Mouse (Mus musculus) testis, postnatal 14 days (tissue): Measurements from ENCODE around the gene Gnl3.

Experiments
- DNase-seq: peaks from one replicate; pipeline ENCODE4 v3.0.0; 2021; ENCODE audit warnings: low spot score

Gene Gnl3

DNA sequence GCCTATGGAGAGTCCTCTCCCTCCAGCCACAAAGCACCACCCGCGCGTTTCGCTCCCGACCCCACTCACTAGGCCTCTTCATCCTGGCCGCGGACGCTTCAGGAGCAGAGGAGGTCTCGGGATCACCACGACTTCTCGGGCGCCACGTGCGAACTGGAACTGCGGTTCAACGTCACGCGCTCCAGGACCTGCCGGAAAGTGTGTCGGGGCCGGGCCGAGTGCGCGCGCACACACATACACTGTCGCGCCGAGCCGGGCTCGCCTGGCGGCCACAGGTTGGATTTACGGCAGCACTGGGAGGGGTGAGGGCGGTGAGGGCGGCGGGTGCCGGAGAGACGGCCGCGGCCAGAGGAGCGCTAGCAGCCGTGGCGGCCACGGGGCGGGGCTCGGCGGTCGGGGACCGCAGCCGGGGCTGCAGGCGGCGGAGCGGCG lies at the start of gene Gnl3, which contains the start of gene Pbrm1:
Gene Gnl3, minus strand, starts transcription at position 293 of the 432 bp plus-strand sequence.
Gene Pbrm1, plus strand, starts transcription at position 279 of the 432 bp plus-strand sequence.
- DNase-seq = peak; percentile 99

DNA sequence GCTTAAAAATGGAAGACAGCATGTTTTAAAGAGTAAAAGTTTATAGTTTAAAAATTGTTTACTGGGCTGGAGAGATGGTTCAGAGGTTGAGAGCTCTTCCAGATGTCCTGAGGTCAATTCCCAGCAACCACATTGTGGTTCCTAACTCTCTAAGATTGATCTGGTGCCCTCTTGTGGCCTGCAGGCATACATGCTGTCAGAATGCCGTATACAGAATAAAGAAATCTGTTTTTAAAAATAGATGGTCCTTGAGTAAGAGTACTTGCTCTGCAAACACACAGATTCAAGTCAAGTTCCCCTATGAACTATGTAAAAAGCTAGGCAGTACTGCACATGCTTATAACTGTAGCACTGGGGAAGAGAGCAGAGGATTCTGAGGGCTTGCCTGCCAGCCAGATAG lies 43.3 kb upstream of the Gnl3 start:
- no peak for DNase-seq

DNA sequence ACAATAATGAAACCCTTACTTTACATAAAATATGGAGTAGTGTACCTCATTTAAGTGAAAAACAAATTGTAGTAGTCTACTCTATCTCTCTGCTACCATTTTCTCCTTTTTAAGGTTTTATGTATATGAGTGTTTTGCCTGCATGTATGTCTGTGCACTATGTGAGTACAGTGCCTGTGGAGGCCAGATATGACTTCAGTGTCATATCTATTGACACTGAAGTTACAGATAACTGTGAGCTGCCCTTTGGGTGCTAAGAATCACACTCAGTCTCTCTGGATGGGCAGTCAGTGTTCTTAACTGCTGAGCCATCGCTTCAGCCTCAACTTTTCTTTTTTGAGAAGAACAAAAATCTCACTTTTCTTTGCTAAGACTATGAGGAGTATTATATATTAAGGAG lies 26.9 kb upstream of the Gnl3 start:
- DNase-seq = no peak

DNA sequence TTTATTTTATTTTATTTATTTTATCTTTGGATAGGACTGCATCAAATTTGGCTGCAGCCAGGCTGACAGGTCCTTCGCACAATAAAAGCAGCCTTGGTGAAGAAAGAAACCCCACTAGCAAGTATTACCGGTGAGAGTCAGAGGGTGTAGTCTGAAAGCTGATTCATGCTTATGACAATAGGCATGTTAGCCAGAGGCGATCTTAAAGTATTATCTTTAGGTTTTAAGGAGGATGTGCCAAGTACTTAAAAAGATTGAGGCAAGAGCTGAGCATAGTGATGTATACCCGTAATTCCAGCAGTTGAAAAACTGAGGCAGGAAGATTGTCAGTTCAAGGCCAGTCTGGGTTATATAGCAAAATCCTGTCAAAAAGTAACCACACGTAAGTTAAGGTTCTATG lies 26.3 kb upstream of the Gnl3 start:
- DNase-seq = no peak

DNA sequence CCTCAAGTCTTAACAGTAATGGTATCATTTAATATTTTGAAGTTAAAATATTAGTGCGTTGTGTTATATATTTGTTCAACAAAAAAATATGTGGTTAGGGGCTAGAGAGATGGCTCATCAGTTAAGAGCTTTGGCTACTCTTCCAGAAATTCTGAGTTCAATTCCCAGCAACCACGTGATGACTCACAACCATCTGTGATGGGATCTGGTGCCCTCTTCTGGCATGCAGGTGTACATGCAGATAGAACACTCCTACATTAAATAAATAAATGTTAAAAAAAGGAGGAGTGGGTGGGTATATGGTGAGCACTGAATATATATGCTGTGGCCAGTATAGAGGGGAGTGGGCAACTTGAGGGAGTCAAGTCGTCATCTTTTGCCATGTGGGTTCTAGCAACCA lies 6.8 kb upstream of the Gnl3 start:
- no peak for DNase-seq

DNA sequence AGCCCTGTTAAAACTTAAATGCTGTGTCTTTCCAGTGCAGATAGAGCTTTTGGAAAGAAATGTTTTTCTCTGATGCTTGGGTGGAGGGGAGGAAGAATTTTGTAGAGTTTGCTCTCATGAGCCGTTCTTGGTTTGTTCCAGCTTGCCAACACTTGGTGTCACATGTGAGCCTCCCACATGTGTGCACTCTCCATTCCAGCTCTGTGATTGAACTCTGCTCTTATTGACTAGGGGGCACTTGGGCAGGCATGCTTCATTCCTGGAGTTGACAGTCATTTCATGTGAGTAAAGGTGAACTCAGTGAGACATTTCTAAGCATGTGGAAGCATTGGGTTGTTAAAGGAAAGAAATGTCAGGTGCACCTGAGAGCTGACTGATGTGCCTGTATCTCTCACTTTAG lies 3.6 kb upstream of the Gnl3 start:
- DNase-seq = no peak

DNA sequence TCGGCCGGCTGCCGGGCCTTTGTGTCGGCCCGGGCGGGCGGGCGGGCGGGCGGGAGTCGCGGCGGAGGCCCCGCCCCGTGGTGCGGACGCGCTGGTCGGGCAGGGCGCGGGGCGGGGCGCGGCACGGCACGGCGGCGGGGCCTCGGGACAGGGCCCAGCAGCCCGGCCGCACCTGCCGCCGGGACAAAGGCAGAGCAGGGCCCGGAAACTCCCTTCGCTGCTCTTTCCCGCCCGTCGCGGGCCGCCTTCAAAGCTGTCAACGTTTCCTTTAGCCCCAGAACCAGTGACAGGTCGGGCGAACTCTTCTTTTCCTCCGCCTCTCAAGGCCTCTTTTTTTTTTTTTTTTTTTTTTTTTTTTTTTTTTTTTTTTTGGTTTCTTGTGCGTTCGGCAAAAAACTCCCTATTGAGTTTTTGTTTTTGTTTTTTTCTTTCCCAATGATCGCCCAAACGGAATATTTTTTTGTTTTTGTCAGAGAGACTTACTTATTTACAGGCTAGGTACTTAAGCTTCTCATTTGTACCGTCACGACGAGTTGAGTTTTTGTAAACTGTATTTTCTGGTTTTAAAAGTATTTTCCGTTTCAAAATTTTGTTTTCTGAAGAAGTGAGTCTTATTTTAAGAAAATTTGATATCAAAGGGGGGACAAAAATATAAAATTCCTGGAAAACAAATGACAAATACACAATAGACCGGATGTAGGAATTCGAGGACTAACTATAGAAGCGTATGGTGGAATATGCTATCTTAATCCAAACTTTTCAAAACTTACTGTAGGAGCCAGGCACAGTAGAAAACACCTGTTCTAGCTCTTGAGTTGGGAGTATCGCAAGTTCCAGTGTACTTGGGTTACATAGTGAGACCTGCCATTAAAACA lies 616 bp upstream of the Gnl3 start:
- peak; percentile 84 for DNase-seq

DNA sequence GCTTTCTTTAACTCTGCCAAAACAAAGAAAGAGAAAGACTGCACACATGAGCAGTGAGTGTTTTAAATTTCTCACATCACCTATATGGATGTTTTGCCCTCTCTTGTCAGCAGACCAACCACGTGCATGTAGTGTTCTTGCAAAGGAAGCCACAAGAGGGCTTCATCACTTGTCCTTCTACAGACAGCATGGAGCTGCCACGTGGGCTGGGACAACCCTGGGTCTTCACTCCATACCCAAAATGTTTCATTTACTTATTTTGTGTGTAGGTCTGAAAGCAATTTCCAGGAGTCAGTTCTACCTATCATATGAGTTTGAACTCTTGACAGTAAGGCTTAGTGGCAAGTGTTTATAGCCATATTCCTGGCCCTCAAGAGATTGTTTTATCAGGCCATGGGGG lies 1.1 kb downstream of the Gnl3 start:
- no peak for DNase-seq

DNA sequence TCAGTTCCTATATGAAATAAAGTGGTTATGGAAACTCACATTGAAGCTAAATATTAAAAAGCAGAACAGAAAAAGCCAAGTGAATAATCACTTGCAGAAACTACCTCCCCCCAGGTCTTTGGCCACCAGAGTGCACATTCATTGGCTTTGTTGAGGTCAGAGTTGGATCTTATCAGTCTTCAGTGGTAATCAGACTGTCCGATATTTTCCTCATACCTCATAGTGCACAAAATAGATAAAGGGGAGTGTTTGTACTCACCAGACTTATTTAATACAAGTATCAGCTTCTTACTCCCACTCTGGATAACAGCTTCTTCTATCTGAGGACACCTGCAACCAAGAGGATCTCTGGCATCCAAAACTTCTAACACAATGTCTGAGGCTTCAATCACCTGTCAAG lies 2.9 kb downstream of the Gnl3 start:
- DNase-seq = no peak

DNA sequence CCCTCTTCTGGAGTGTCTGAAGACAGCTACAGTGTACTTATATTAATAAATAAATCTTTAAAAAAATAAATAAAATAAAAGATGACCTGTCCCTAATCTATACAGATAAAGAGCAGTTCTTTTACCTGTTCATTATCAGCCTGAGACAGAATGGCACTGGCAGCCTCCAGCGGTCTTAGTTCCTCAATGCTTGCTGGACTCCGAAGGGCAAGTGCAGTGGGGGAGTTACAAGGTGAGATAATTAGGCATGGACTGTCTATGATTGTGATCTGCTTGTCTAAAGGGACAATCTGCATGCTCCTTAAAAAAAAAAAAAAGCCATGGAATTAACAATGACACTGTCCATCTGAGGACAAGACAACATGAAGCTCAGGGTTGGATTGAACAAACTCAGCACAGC lies 5.0 kb downstream of the Gnl3 start:
- DNase-seq = no peak

DNA sequence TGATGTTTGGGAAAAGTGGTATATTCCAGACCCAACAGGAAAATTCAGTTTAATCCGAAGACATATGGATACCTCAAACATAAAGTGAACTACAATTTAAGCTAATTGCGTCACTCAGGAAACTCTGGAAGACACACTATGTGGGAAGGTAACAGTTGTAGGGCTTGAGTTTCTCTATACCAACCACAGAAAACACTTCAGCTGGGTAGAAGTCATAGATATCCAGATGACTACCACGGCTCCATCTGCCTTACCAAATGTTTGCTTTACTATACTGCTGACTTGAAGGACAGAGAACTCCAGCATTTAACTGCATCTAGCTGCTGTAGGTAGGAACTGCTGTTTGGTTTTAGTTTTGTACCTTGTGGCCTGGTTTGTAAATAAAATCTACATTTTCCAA lies 7.4 kb downstream of the Gnl3 start:
- no peak for DNase-seq

DNA sequence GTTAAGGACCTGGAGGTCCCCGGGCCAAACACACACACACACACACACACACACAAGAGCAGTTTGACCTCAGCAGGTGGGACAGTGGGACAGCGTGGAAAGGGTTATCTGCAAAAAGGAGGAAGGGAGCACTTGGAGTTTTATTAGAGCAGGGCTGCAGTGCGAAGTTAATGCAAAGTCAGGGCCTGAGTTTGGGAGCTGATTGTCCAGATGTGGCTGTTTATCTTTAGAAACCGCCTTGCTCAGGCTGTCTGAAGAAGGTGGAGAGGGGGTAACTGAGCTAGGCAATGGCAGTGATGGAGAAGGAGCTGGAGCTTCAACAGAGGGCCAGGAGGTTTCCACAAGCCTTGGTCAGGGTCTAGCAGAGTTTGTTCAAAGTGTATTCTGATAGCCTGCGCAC lies 12.2 kb downstream of the Gnl3 start:
- DNase-seq = no peak

DNA sequence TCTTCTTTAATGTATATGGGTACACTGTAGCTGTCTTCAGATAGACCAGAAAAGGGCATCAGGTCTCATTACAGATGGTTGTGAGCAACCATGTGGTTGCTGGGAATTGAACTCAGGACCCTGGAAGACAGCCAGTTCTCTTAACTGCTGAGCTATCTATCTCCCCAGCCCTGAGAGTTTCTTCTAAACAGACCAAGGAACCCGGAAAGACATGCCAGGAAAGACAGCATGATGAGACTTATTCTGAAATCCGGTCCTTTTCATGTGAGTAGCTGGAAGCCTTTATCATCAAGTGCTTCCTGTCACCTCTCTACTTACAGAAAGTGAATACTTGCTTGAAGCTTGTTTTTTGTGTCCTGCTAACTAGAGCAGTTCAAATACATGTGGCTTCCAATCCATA lies 14.4 kb downstream of the Gnl3 start:
- no peak for DNase-seq

DNA sequence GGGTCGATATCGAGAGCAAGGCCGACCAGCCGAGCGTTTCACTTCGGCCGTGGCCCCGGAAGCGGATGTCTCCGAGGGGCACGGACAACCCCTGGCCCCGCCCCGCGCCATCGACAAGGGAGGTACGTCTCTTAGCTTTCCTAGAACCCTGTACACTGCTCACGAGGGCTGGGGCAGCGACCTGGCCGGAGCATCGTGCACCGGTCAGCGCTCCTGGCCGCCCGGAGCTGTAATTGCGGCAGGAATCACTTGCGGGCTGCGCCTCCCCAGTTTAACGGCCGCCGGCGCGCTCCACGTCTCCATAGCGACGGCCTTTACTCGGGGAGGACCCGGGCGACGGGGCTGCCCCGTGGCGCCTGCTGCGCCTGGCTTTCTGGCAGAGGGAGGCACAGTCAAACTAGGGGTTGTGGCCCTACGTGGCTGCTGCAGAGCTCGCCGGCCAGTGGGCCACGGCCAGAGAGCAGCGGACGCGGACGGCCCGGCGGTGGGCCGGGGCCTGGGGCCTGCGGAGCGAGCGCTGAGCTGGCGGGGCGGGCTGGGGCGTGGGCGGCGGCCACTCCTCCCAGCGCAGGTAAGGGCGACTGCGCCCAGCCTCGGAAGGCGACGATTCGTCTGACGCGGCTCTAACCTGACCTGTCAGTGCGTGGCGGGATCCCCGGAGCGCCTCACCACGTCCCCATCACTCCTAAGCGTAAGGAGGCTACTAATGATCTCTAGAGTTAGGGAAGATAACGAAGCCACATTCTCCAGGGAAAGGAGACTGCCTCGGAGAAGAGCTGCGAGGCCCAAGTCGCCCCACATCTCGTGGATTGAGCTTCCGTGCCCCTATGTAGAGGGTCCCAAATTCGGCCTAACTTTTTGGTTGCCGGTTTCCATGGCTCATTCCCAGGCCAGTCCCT lies 17.4 kb downstream of the Gnl3 start, which contains the start of the genes Glt8d1 and Spcs1:
Gene Glt8d1, plus strand, starts transcription at position 94 of the 899 bp plus-strand sequence.
Gene Spcs1, minus strand, starts transcription at position 366 of the 899 bp plus-strand sequence.
- DNase-seq = peak; percentile 87

DNA sequence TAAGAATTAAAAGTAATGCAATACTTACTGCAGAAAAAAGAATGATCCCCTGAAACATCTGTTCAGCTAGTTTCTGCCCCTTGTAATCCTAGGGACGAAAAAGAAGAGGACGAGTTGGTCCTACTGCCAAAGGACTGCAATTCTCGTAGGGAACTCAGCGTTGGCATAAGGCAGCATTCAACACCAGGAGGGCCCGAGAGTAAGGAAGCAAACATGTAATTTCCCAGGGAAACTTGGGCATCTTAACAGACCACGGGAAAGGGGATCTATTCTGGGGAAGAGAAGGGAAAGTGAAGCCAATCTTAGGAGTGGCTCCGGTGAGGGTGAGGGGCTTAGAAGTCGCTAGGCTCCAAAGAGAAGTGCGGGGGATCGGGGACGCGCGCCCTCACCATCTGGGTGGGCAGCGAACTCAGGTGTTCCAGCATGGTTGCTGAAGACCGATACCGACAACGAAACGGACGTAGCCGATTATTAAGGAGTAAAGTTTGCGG lies 18.1 kb downstream of the Gnl3 start:
- DNase-seq = no peak

DNA sequence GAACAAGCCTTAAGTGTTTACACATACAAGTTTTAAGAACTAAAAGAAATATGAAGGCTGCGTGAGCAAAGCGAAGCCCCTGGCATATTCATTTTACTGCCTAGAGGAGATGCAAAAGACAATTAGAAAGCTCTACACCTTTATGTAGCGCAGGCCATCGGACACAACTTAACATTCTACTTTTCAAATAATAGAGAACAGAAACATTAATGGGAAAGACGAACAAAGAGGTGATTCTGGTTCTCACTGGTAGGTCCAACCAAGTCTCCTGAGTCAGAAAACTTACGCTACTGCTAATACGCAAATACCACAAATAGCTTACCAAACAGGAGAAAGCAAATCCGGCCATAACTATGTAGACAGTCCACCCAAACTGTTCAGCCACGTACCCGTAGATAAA lies 18.6 kb downstream of the Gnl3 start:
- no peak for DNase-seq

DNA sequence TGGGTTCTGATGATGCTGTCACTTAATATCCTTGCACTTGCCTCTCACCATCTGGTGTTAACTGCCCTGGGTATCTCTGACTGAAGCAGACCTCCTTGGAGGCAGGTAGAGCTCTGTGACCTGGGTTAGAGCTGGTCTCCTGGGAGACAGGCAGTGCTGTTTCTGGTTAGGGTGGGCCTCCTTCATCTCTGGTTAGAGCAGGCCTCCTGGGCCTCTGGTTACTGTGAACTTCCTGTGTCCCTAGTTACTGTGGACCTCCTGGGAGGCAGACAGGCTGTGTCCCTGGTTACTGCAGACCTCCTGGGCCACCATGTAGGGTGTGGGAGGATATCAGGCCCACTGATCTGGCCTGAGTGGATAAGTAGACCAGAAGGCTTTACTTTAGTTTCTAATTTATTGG lies 22.5 kb downstream of the Gnl3 start:
- no peak for DNase-seq

DNA sequence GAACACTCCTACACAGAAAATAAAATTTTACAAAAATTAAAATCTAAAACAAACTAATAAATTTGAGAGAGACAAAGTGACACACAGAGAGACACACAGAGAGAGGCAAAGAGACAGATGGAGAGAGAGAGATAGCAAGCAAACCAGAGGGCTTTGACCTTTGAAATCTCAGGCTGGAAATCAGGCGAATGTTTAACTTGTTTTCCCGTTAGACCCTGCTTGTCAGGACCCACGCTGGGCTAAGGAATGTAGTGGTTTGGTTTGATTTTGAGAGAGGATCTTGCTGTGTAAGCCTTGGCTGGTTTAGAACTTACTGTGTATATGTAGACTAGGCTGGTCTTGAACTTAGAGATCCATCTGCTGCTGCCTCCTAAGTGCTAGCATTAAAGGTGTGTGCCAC lies 42.7 kb downstream of the Gnl3 start:
- DNase-seq = no peak

DNA sequence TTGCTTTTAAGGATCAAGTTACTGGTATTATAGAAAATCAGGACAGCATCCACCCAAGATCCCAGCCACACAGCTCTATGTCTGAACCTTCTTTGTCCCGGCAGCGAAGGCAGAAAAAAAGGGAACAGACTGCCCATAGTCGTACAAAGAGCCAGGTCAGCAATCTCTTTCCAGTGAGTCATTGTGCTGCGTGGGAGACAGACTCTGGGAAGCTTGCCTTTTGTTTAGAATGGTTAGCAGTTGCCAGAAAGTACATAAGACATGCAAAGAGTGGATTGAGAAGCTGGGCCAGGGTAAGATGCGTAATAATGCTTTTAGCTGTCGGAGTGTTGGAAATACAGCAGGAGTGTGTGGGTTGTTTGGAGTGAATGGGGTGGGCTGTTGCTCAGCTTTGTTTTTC lies 44.7 kb downstream of the Gnl3 start:
- peak; percentile 74 for DNase-seq
